Mouse (Mus musculus): ENCODE results near the gene Irf8. TPM values are rescaled to one million over a fixed set of nuclear protein-coding genes. Genes with fewer than 3 reads are reported as not detected.

Gene Irf8
- total RNA-seq, 2 experiments from 2014 or later: 3.7 to 5.5 TPM

DNA sequence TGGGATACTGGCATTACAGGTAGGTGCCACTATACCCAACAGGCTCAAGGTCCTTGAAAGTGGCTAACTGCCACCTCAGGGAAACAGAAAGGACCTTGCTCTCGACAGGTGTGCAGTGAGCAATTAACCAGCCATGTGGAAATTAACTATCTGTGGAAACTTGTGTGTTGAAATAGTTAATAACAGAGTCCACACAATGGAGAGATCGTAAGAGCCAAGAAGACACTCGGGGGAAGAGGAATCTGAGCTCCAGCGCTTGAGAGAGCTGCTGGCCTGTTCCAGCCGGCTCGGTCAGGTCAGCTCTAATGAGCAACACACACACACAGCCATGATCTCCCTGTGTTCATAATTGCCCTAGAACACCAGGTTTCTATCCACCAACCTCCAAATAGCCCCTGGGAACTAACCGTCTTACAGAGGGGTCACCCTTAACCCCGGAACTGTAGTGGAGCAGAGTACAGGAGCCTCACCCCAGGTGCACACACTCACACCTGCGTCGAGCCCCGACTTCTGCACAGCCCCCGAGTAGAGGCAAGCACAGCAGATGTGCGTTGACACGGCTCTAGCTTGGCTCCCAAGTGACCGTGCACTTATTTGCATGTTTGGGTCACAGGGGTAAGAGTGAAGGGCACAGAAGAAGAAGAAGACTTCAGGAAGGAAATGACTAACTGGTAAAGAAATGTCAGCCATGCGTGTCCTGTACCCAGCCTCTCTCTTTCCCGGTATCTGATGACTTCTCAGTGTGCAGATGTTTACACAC, 11.2 kb upstream of the Irf8 start:
- intact Hi-C loops (cut with DNase I): no loop called here
- no peak overlapping the region for H3K4me3 ChIP-seq
- TF ChIP-seq CTCF (IDR thresholded peaks at IDR 0.05): no peak
- no peak overlapping the region for H3K27ac ChIP-seq
- DNase-seq (ENCODE audit: extremely low spot score in 1 of 2, low spot score in 2 of 2): no peak

GRCm38 (mm10) chr8:120725576-120725950, 10.6 kb upstream of the Irf8 start:
- intact Hi-C loops (cut with DNase I): no loop called here
- DNase-seq (ENCODE audit: extremely low spot score in 1 of 2, low spot score in 2 of 2): no peak
- no peak for TF ChIP-seq CTCF (IDR thresholded peaks at IDR 0.05)
- no peak overlapping the region for H3K27ac ChIP-seq
- H3K4me3 ChIP-seq: no peak overlapping the region

GRCm38 (mm10) chr8:120726051-120726450, 10.1 kb upstream of the Irf8 start:
- no peak for TF ChIP-seq CTCF (IDR thresholded peaks at IDR 0.05)
- H3K4me3 ChIP-seq: no peak overlapping the region
- intact Hi-C loops (cut with DNase I): no loop called here

DNA sequence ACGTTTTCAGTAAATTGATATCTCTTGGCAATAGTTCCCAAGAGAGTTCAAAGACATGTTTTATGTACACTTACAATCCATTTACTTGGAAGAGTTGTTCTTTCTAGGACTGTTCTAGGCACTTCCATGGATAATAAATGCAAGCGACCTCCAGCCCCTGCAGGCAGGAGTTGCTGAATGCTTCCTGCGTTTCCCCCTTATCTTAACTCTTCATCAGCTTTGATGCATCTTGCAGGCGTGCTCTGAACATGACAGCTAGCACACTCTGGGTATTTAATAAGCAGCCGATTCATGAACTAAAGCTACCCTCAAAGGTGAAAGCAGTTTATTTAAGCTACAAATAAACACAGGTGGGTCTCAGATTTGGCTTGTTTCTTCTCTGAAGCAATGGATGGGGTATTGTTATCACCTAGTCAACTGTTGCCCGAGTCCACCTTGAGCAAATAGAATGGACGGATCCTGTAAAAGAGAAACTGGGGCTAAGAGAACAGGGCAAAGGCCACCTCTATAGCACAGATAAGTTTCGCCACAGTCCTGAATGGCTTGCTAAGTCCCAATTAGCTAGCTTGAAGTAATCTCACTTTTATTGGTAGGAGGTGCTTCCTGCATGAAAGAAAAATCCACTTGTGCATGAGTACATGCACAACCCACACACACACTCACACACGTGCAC, 7.5 kb upstream of the Irf8 start:
- Histone ChIP-seq H3K4me3 (no peak overlapping the region), H3K27ac (no peak overlapping the region)
- TF ChIP-seq CTCF (IDR thresholded peaks at IDR 0.05): no peak
- DNase-seq (ENCODE audit: extremely low spot score in 1 of 2, low spot score in 2 of 2): no peak
- intact Hi-C loops (cut with DNase I): no loop called here

More at GRCm38 (mm10) chr8:120726051-120726450, 10.1 kb upstream of the Irf8 start:
- H3K27ac ChIP-seq: no peak overlapping the region
- no peak for DNase-seq (ENCODE audit: extremely low spot score in 1 of 2, low spot score in 2 of 2)

GRCm38 (mm10) chr8:120731582-120731981, 4.6 kb upstream of the Irf8 start:
- no peak for DNase-seq (ENCODE audit: extremely low spot score in 1 of 2, low spot score in 2 of 2)
- intact Hi-C loops (cut with DNase I): no loop called here
- TF ChIP-seq CTCF (IDR thresholded peaks at IDR 0.05): no peak
- Histone ChIP-seq H3K4me3 (no peak overlapping the region), H3K27ac (no peak overlapping the region)

DNA sequence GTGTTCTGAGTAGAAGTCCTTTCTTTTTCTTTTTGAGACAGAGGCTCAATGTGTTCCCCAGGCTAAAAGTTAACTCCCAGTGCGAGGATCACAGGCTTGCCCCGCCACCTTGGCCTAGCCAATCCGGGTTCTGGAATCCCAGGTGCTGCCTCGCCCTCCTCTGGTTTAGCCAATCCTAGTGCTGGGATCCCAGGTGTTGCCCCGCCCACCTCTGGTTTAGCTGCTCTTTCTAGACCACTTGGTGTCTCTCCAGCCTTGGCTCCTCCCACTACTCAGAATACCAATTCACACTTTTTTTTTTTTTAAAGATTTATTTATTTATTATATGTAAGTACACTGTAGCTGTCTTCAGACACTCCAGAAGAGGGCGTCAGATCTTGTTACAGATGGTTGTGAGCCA, 4.1 kb upstream of the Irf8 start:
- H3K4me3 ChIP-seq: no peak overlapping the region
- intact Hi-C loops (cut with DNase I): no loop called here
- no peak for TF ChIP-seq CTCF (IDR thresholded peaks at IDR 0.05)
- H3K27ac ChIP-seq: no peak overlapping the region
- DNase-seq (ENCODE audit: extremely low spot score in 1 of 2, low spot score in 2 of 2): no peak

- TF ChIP-seq CTCF (IDR thresholded peaks at IDR 0.05): no peak
- intact Hi-C loops (cut with DNase I): loop anchor here (5.0 kb wide), 1 partner anchor 54 kb away; no protein-coding TSS in a partner anchor
- peak overlapping the region; percentile 50 for H3K4me3 ChIP-seq
- H3K27ac ChIP-seq: no peak overlapping the region
- DNase-seq (ENCODE audit: extremely low spot score in 1 of 2, low spot score in 2 of 2): no peak
Observed at GRCm38 (mm10) chr8:120736486-120736885, 328 bp downstream of the Irf8 start.

GRCm38 (mm10) chr8:120737166-120737565, 1.0 kb downstream of the Irf8 start:
- DNase-seq (ENCODE audit: extremely low spot score in 1 of 2, low spot score in 2 of 2): no peak
- Histone ChIP-seq H3K27ac (no peak overlapping the region), H3K4me3 (peak overlapping the region; percentile 50; the same call in 1 of the 2 replicates)
- no peak for TF ChIP-seq CTCF (IDR thresholded peaks at IDR 0.05)
- intact Hi-C loops (cut with DNase I): loop anchor here (5.0 kb wide), 1 partner anchor 55 kb away; no protein-coding TSS in a partner anchor

DNA sequence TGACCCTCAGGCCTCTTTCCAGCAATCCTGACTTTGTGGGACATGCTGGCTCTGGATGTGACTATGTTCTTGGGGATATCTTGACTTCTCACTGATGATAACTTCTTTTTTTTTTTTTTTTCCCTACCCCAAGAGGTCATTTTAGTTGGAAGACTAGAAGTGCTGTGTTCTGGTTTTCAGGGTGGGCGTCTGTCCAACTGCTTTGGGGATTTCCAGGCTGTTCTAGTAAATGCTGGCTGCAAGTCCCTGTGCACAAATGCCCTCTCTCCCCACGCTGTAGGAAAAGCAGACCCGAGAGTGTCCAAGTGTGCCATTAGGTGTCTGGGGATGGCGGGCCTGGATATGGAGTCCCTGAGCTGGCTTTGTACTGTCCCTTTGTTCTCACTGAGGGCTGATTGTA, 2.6 kb downstream of the Irf8 start:
- intact Hi-C loops (cut with DNase I): loop anchor here (5.0 kb wide), 1 partner anchor 56 kb away; no protein-coding TSS in a partner anchor
- no peak overlapping the region for H3K4me3 ChIP-seq
- no peak for DNase-seq (ENCODE audit: extremely low spot score in 1 of 2, low spot score in 2 of 2)
- no peak for TF ChIP-seq CTCF (IDR thresholded peaks at IDR 0.05)
- H3K27ac ChIP-seq: no peak overlapping the region

DNA sequence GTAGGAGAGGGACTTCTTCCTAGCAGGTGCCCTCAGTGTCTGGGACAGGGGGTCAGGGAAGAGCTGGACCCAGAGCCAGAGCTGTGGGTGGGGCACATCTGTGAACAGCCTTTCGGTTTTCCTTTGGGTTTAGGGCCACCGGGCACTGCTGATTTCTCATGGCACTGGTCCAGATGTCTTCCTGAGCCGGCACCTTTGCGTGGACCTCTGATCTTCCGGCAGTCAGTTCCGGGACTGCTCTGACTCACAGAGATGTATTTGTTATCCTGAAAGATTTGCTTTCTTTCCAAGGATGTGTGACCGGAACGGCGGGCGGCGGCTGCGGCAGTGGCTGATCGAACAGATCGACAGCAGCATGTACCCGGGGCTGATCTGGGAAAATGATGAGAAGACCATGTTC, 3.4 kb downstream of the Irf8 start:
- TF ChIP-seq CTCF (IDR thresholded peaks at IDR 0.05): no peak
- Histone ChIP-seq H3K27ac (no peak overlapping the region), H3K4me3 (no peak overlapping the region)
- no peak for DNase-seq (ENCODE audit: extremely low spot score in 1 of 2, low spot score in 2 of 2)
- intact Hi-C loops (cut with DNase I): loop anchor here (5.0 kb wide), 1 partner anchor 57 kb away; no protein-coding TSS in a partner anchor

- no peak overlapping the region for H3K4me3 ChIP-seq
- TF ChIP-seq CTCF (IDR thresholded peaks at IDR 0.05): no peak
- no peak for DNase-seq (ENCODE audit: extremely low spot score in 1 of 2, low spot score in 2 of 2)
- intact Hi-C loops (cut with DNase I): no loop called here
- no peak overlapping the region for H3K27ac ChIP-seq
Observed at GRCm38 (mm10) chr8:120740579-120740978, 4.4 kb downstream of the Irf8 start.

GRCm38 (mm10) chr8:120741001-120741400, 4.8 kb downstream of the Irf8 start:
- TF ChIP-seq CTCF (IDR thresholded peaks at IDR 0.05): no peak
- intact Hi-C loops (cut with DNase I): no loop called here
- Histone ChIP-seq H3K27ac (no peak overlapping the region), H3K4me3 (no peak overlapping the region)
- no peak for DNase-seq (ENCODE audit: extremely low spot score in 1 of 2, low spot score in 2 of 2)

Measured in left cerebral cortex, adult 2 months (tissue).